Mouse (Mus musculus): Measurements from ENCODE around the gene Gm4969. TPM values are rescaled to one million over a fixed set of nuclear protein-coding genes. Genes with fewer than 3 reads are reported as not detected.
A peak's percentile ranks its signal among the peaks of the same experiment; 100 is the strongest.

Gene Gm4969
- total RNA-seq, 2 experiments from 2014 or later = 0.21 to 0.27 TPM

GRCm38 (mm10) chr7:19098811-19099210 lies 19.4 kb downstream of the Gm4969 start:
- intact Hi-C loops (cut with DNase I) = no loop called here
- no peak for TF ChIP-seq CTCF (IDR thresholded peaks at IDR 0.05)
- Histone ChIP-seq H3K4me3 (no peak overlapping the region), H3K27ac (no peak overlapping the region)
- no peak for DNase-seq (ENCODE audit: extremely low spot score in 1 of 2, low spot score in 2 of 2)

- no peak for TF ChIP-seq CTCF (IDR thresholded peaks at IDR 0.05)
- no peak overlapping the region for H3K4me3 ChIP-seq
- intact Hi-C loops (cut with DNase I) = no loop called here
- DNase-seq (ENCODE audit: extremely low spot score in 1 of 2, low spot score in 2 of 2) = no peak
- no peak overlapping the region for H3K27ac ChIP-seq
Observed at GRCm38 (mm10) chr7:19097863-19098262, 20.3 kb downstream of the Gm4969 start.

GRCm38 (mm10) chr7:19097217-19097616 lies 21.0 kb downstream of the Gm4969 start:
- no peak overlapping the region for H3K27ac ChIP-seq
- DNase-seq (ENCODE audit: extremely low spot score in 1 of 2, low spot score in 2 of 2) = no peak
- TF ChIP-seq CTCF (IDR thresholded peaks at IDR 0.05) = no peak
- H3K4me3 ChIP-seq = no peak overlapping the region
- intact Hi-C loops (cut with DNase I) = no loop called here

GRCm38 (mm10) chr7:19096421-19096976 lies 21.7 kb downstream of the Gm4969 start:
- Histone ChIP-seq H3K4me3 (no peak overlapping the region), H3K27ac (no peak overlapping the region)
- intact Hi-C loops (cut with DNase I) = no loop called here
- DNase-seq (ENCODE audit: extremely low spot score in 1 of 2, low spot score in 2 of 2) = no peak
- TF ChIP-seq CTCF (IDR thresholded peaks at IDR 0.05) = no peak

- DNase-seq (ENCODE audit: extremely low spot score in 1 of 2, low spot score in 2 of 2) = no peak
- TF ChIP-seq CTCF (IDR thresholded peaks at IDR 0.05) = no peak
- Histone ChIP-seq H3K4me3 (no peak overlapping the region; the same call in 1 of the 2 replicates), H3K27ac (no peak overlapping the region)
- intact Hi-C loops (cut with DNase I) = no loop called here
Observed at GRCm38 (mm10) chr7:19095751-19096110, 22.4 kb downstream of the Gm4969 start.

GRCm38 (mm10) chr7:19094826-19095750 lies 23.1 kb downstream of the Gm4969 start:
- Histone ChIP-seq H3K4me3 (peak overlapping the region; percentile 57), H3K27ac (peak overlapping the region; percentile 45; the same call in 1 of the 2 replicates)
- DNase-seq (ENCODE audit: extremely low spot score in 1 of 2, low spot score in 2 of 2) = no peak

GRCm38 (mm10) chr7:19094471-19094825 lies 23.7 kb downstream of the Gm4969 start, which contains the start of gene Six5:
Gene Six5 (plus strand): TSS chr7:19094594.
- Histone ChIP-seq H3K27ac (peak within 1 kb of the TSS; percentile 45; the same call in 1 of the 2 replicates), H3K4me3 (peak within 1 kb of the TSS; percentile 57)
- no peak for TF ChIP-seq CTCF (IDR thresholded peaks at IDR 0.05)
- DNase-seq (ENCODE audit: extremely low spot score in 1 of 2, low spot score in 2 of 2) = no peak
- intact Hi-C loops (cut with DNase I) = no loop called here

More at GRCm38 (mm10) chr7:19094826-19095750, 23.1 kb downstream of the Gm4969 start:
- intact Hi-C loops (cut with DNase I) = no loop called here
- TF ChIP-seq CTCF (IDR thresholded peaks at IDR 0.05) = no peak

GRCm38 (mm10) chr7:19093537-19094385 lies 24.4 kb downstream of the Gm4969 start:
- H3K27ac ChIP-seq = peak overlapping the region; percentile 16; the same call in 1 of the 2 replicates
- intact Hi-C loops (cut with DNase I) = loop anchor here (2.0 kb wide), 2 partner anchors 17 to 25 kb away; partner anchors contain the start of gene Dmwd
- peak; percentile 78 to 87 for DNase-seq (ENCODE audit: extremely low spot score in 1 of 2, low spot score in 2 of 2)

GRCm38 (mm10) chr7:19093174-19093521 lies 25.0 kb downstream of the Gm4969 start:
- Histone ChIP-seq H3K27ac (no peak overlapping the region), H3K4me3 (peak overlapping the region; percentile 23)
- TF ChIP-seq CTCF (IDR thresholded peaks at IDR 0.05) = peak; percentile 73
- intact Hi-C loops (cut with DNase I) = loop anchor here (2.0 kb wide), 2 partner anchors 16 to 24 kb away; partner anchors contain the start of gene Dmwd
- DNase-seq (ENCODE audit: extremely low spot score in 1 of 2, low spot score in 2 of 2) = peak; percentile 76 to 78

More at GRCm38 (mm10) chr7:19093537-19094385, 24.4 kb downstream of the Gm4969 start:
- TF ChIP-seq CTCF (IDR thresholded peaks at IDR 0.05) = no peak
- H3K4me3 ChIP-seq = peak overlapping the region; percentile 57

- no peak for TF ChIP-seq CTCF (IDR thresholded peaks at IDR 0.05)
- Histone ChIP-seq H3K27ac (no peak overlapping the region), H3K4me3 (no peak overlapping the region)
- DNase-seq (ENCODE audit: extremely low spot score in 1 of 2, low spot score in 2 of 2) = no peak
- intact Hi-C loops (cut with DNase I) = loop anchor here (2.0 kb wide), 2 partner anchors 16 to 24 kb away; partner anchors contain the start of gene Dmwd
Observed at GRCm38 (mm10) chr7:19092381-19093173, 25.6 kb downstream of the Gm4969 start.

GRCm38 (mm10) chr7:19091913-19092312 lies 26.3 kb downstream of the Gm4969 start:
- DNase-seq (ENCODE audit: extremely low spot score in 1 of 2, low spot score in 2 of 2) = no peak
- no peak overlapping the region for H3K27ac ChIP-seq
- intact Hi-C loops (cut with DNase I) = loop anchor here (2.0 kb wide), 2 partner anchors 15 to 23 kb away; partner anchors contain the start of gene Dmwd
- H3K4me3 ChIP-seq = no peak overlapping the region
- no peak for TF ChIP-seq CTCF (IDR thresholded peaks at IDR 0.05)
